28 mouse cellular contexts compared by ENCODE assay signal in genomic region chr6:38108449-38108848, GRCm38 (mm10). TPM values are rescaled to one million over a fixed set of nuclear protein-coding genes. Genes with fewer than 3 reads are reported as not detected.
A peak's percentile ranks its signal among the peaks of the same experiment; 100 is the strongest.
DNase-seq lines count a peak whose midpoint lies in the region; ATAC-seq and TF ChIP-seq lines count a peak whose summit lies in the region.
"Had no signal": no experiment of that assay in that cellular context is flagged by ENCODE, and none has a peak within 500 bp of the region (broad histone marks: within the 10 kb centered on the region; RNA-seq: fewer than 3 reads in every experiment).

No protein-coding gene starts in this region.

- ATAC-seq in lung, embryonic 14.5 days (ENCODE audit: insufficient read depth): peak; percentile 53
- peak; percentile 69 for ATAC-seq in lung, postnatal 0 days
- ATAC-seq: CD4-positive, CD25-positive, alpha-beta regulatory T cell, adult 4 months had no signal

- 62% methylated on average over 5 of the region's 5 CpGs for WGBS in lung, embryonic 14.5 days
- WGBS in lung, postnatal 0 days: 56% methylated on average over 5 of the region's 5 CpGs

- DNase-seq in lung, embryonic 14.5 days: peak; percentile 77
- no peak for DNase-seq in lung, adult 18-20 months
- peak; percentile 81 for DNase-seq in lung, postnatal 0 days (ENCODE audit: low spot score)
- no peak for DNase-seq in lung, postnatal 10 days
- DNase-seq in mesoderm, embryonic 11.5 days (ENCODE audit: low read depth, low spot score): peak; percentile 33
- DNase-seq in embryo, embryonic 10.5 days (ENCODE audit: low spot score): no peak
- DNase-seq: adrenal gland, adult 2 months; adrenal gland, postnatal 14 days; cerebellum, adult 11 months; cerebellum, adult 2 months; cerebellum, adult 9-11 months; cerebellum, postnatal 25 days; embryo, embryonic 11 days; gastrocnemius, postnatal 25 days; heart, adult 18-20 months; heart, postnatal 10 days; heart, postnatal 36 days had no signal

- no peak for TF ChIP-seq CTCF in lung, embryonic 14.5 days (IDR thresholded peaks at IDR 0.05; ENCODE audit: low read depth)
- TF ChIP-seq CTCF in lung, postnatal 0 days (IDR thresholded peaks at IDR 0.05): no peak

- H3K4me1 ChIP-seq in lung, embryonic 14.5 days (ENCODE audit: insufficient read depth): no peaks in the 10 kb centered on the region
- H3K4me1 ChIP-seq in lung, postnatal 0 days (ENCODE audit: insufficient read depth, low read depth, low read length): peaks cover 5% of the 10 kb centered on the region; the same call in 1 of the 2 replicates
- H3K4me1 ChIP-seq: hindbrain, embryonic 13.5 days had no signal

- H3K27me3 ChIP-seq in lung, embryonic 14.5 days (ENCODE audit: insufficient read depth, low read length): no peaks in the 10 kb centered on the region
- no peaks in the 10 kb centered on the region for H3K27me3 ChIP-seq in lung, postnatal 0 days (replicated peaks; ENCODE audit: insufficient read depth, low read length)
- H3K27me3 ChIP-seq: embryonic facial prominence, embryonic 13.5 days; forebrain, embryonic 12.5 days; forebrain, embryonic 15.5 days; heart, embryonic 15.5 days; hindbrain, embryonic 13.5 days had no signal

- H3K4me3 ChIP-seq in lung, embryonic 14.5 days (ENCODE audit: low read depth, low read length): no peak overlapping the region
- no peak overlapping the region for H3K4me3 ChIP-seq in lung, postnatal 0 days (ENCODE audit: low read depth, low read length)
- H3K4me3 ChIP-seq: embryonic facial prominence, embryonic 10.5 days; embryonic facial prominence, embryonic 13.5 days; erythroblast, embryonic 14.5 days; forebrain, embryonic 12.5 days; forebrain, embryonic 15.5 days; heart, embryonic 12.5 days; heart, embryonic 15.5 days; hindbrain, embryonic 10.5 days; hindbrain, embryonic 13.5 days had no signal

- H3K9me3 ChIP-seq in lung, embryonic 14.5 days (ENCODE audit: low read depth, low read length): no peaks in the 10 kb centered on the region
- H3K9me3 ChIP-seq in lung, postnatal 0 days (ENCODE audit: low read length): no peaks in the 10 kb centered on the region
- H3K9me3 ChIP-seq: embryonic facial prominence, embryonic 10.5 days; embryonic facial prominence, embryonic 13.5 days; forebrain, embryonic 12.5 days; forebrain, embryonic 15.5 days; heart, embryonic 12.5 days; heart, embryonic 15.5 days; hindbrain, embryonic 10.5 days; hindbrain, embryonic 13.5 days had no signal

- peak overlapping the region; percentile 13; the same call in 1 of the 2 replicates for H3K27ac ChIP-seq in lung, embryonic 14.5 days (ENCODE audit: low read depth)
- peak overlapping the region; percentile 86 for H3K27ac ChIP-seq in lung, postnatal 0 days (ENCODE audit: low read length)
- H3K27ac ChIP-seq: embryonic facial prominence, embryonic 10.5 days; embryonic facial prominence, embryonic 13.5 days; forebrain, embryonic 12.5 days; forebrain, embryonic 15.5 days; heart, embryonic 15.5 days; hindbrain, embryonic 10.5 days; hindbrain, embryonic 13.5 days had no signal

- H3K4me2 ChIP-seq in lung, embryonic 14.5 days: 0 out of 2 replicates have a peak overlapping the region, but pooled peaks have one; percentile 42
- H3K4me2 ChIP-seq in lung, postnatal 0 days (replicated peaks; ENCODE audit: low read depth, low read length): peak overlapping the region; percentile 51; the same call in 1 of the 2 replicates
- H3K4me2 ChIP-seq: embryonic facial prominence, embryonic 13.5 days; forebrain, embryonic 12.5 days; forebrain, embryonic 15.5 days; heart, embryonic 12.5 days; heart, embryonic 15.5 days; hindbrain, embryonic 13.5 days had no signal

- no peaks in the 10 kb centered on the region for H3K36me3 ChIP-seq in lung, embryonic 14.5 days (ENCODE audit: insufficient read depth)
- H3K36me3 ChIP-seq in lung, postnatal 0 days (ENCODE audit: insufficient read depth, low read length): no peaks in the 10 kb centered on the region
- H3K36me3 ChIP-seq: embryonic facial prominence, embryonic 10.5 days; embryonic facial prominence, embryonic 13.5 days; forebrain, embryonic 12.5 days; forebrain, embryonic 15.5 days; heart, embryonic 12.5 days; heart, embryonic 15.5 days; hindbrain, embryonic 10.5 days; hindbrain, embryonic 13.5 days had no signal

- H3K9ac ChIP-seq in lung, embryonic 14.5 days: no peak overlapping the region
- H3K9ac ChIP-seq in lung, postnatal 0 days (replicated peaks; ENCODE audit: low read depth): no peak overlapping the region
- H3K9ac ChIP-seq: embryonic facial prominence, embryonic 13.5 days; forebrain, embryonic 12.5 days; forebrain, embryonic 15.5 days; heart, embryonic 12.5 days; heart, embryonic 15.5 days; hindbrain, embryonic 13.5 days had no signal

- peak; percentile 98 for TF ChIP-seq EP300 in lung, postnatal 0 days (IDR thresholded peaks at IDR 0.05)

RNA-seq across cellular contexts. Expression of gene Tmem213, which starts 0.6 kb away (rescaled TPM):
- polyA plus RNA-seq in lung, embryonic 14.5 days (2014; fragmentation: Nextera tagmentation; extraction: Ambion mirVana): 4.4 and 5.9 TPM in 2 replicates
- 66.6 and 99.1 TPM in 2 replicates for polyA plus RNA-seq in lung, postnatal 0 days (2015; fragmentation: Nextera tagmentation; extraction: Ambion mirVana)
- polyA plus RNA-seq: adrenal gland, adult 2 months; C2C12; CD4-positive, CD25-positive, alpha-beta regulatory T cell, adult 4 months; cerebellum, adult 2 months; erythroblast, embryonic 14.5 days; forebrain, embryonic 12.5 days; forebrain, embryonic 15.5 days; heart, embryonic 12.5 days; hindbrain, embryonic 10.5 days; hindbrain, embryonic 13.5 days had no signal

RNA-seq across cellular contexts. Expression of gene Atp6v0a4, which starts 15.9 kb away (rescaled TPM):
- polyA plus RNA-seq in lung, embryonic 14.5 days (2014; fragmentation: Nextera tagmentation; extraction: Ambion mirVana): 0.14 and 0.34 TPM in 2 replicates
- 16.0 and 20.0 TPM in 2 replicates for polyA plus RNA-seq in lung, postnatal 0 days (2015; fragmentation: Nextera tagmentation; extraction: Ambion mirVana)
- polyA plus RNA-seq: CD4-positive, CD25-positive, alpha-beta regulatory T cell, adult 4 months; erythroblast, embryonic 14.5 days; forebrain, embryonic 12.5 days; hindbrain, embryonic 10.5 days had no signal

Comparison
In these comparisons a context has a peak if more than half of its experiments do, and no peak if none do; other contexts are left out.
1. DNase-seq: peak in lung, embryonic 14.5 days (single experiment), lung, postnatal 0 days (single experiment) and mesoderm, embryonic 11.5 days (single experiment); none in lung, adult 18-20 months (0 of 2), lung, postnatal 10 days (single experiment) and embryo, embryonic 10.5 days (single experiment).
2. RNA of gene Atp6v0a4, which starts 15.9 kb away (polyA plus RNA-seq): 16.0 to 20.0 TPM in lung, postnatal 0 days; 0.14 to 0.34 TPM in lung, embryonic 14.5 days; every median in the first group is over 10 times any median in the second.